Mouse (Mus musculus) hindbrain, postnatal 0 days (tissue): Measurements from ENCODE around the gene Hnrnpl. TPM values are rescaled to one million over a fixed set of nuclear protein-coding genes. Genes with fewer than 3 reads are reported as not detected.
A peak's percentile ranks its signal among the peaks of the same experiment; 100 is the strongest.

Experiments used
- ATAC-seq: fragments of 200-750 bp; cut with Nextera tagmentation; 2 replicates; pipeline ENCODE4 v1.8.0; 2017; ENCODE audit warnings: mild to moderate bottlenecking, moderate TSS enrichment, moderate library complexity
- DNase-seq: peaks from one replicate; pipeline ENCODE4 v3.0.0-alpha.2; 2015; ENCODE audit warnings: low spot score
- H3K27ac ChIP-seq: fragments of 300-500 bp; sonication (generic); 2 replicates; pipeline ENCODE4 v1.5.1; 2014; ENCODE audit warnings: mild to moderate bottlenecking
- H3K27me3 ChIP-seq: fragments of 300-500 bp; sonication (generic); 2 replicates; pipeline ENCODE4 v1.6.1; 2014; ENCODE audit warnings: low read length, mixed read lengths; ENCODE audit not compliant: insufficient read depth
- H3K36me3 ChIP-seq: fragments of 300-500 bp; sonication (generic); 2 replicates; pipeline ENCODE4 v1.6.1; 2014; ENCODE audit warnings: low read length, mixed read lengths; ENCODE audit not compliant: insufficient read depth
- H3K4me1 ChIP-seq: fragments of 300-500 bp; sonication (generic); 2 replicates; pipeline ENCODE4 v1.6.1; 2014; ENCODE audit warnings: antibody characterized with exemption, low read length, mixed read lengths; ENCODE audit not compliant: insufficient read depth
- H3K4me2 ChIP-seq: fragments of 300-500 bp; sonication (generic); 2 replicates; pipeline ENCODE4 v1.6.1; 2014; ENCODE audit warnings: low read depth, mild to moderate bottlenecking, low read length, moderate library complexity, mixed read lengths
- H3K4me3 ChIP-seq: fragments of 300-500 bp; sonication (generic); 2 replicates; pipeline ENCODE4 v1.5.1; 2014; ENCODE audit warnings: low read length
- H3K9ac ChIP-seq: fragments of 300-500 bp; sonication (generic); replicated peaks from 2 replicates; pipeline ENCODE4 v1.6.1; 2014; ENCODE audit warnings: mild to moderate bottlenecking, low read length, moderate library complexity, mixed read lengths
- H3K9me3 ChIP-seq: fragments of 300-500 bp; sonication (generic); 2 replicates; pipeline ENCODE4 v1.6.1; 2016; ENCODE audit warnings: low read length, mixed read lengths
- CTCF ChIP-seq: IDR thresholded peaks from 2 replicates; pipeline ENCODE4 v1.5.1; 2016; ENCODE audit warnings: antibody characterized with exemption, control low read depth, low read depth
- WGBS: fragments of 180-500 bp; shearing (Covaris S2); extraction: QIAGEN DNeasy Blood & Tissue Kit; methylation state at CpG from one replicate; pipeline ENCODE4 v1.1.7; 2014; 5-methylcytosine and 5-hydroxymethylcytosine counted together
- polyA plus RNA-seq: library from polyadenylated mRNA; unstranded; fragments of >200 nt; fragmentation: Nextera tagmentation; extraction: Ambion mirVana; gene quantifications from 2 replicates; pipeline ENCODE4 v1.2.1, GENCODE M21; 2015
- total RNA-seq: library from RNA; depleted of rRNA; stranded (reverse); fragments of >200 nt; gene quantifications from 2 replicates; pipeline ENCODE4 v1.2.3, GENCODE M21; 2014

The Hnrnpl gene
- total and polyA plus RNA-seq, 2 experiments from 2014 or later, result 179 to 233 TPM

- Histone ChIP-seq H3K27me3 (no peaks in the 10 kb centered on the region), H3K9me3 (no peaks in the 10 kb centered on the region), H3K36me3 (no peaks in the 10 kb centered on the region; the same call in 1 of the 2 replicates), H3K4me3 (no peak within 1 kb of the TSS), H3K4me1 (no peaks in the 10 kb centered on the region), H3K9ac (no peak within 1 kb of the TSS), H3K4me2 (no peak within 1 kb of the TSS), H3K27ac (no peak within 1 kb of the TSS)
- 68% methylated on average over 5 of the region's 5 CpGs for WGBS
- TF ChIP-seq CTCF, result no peak
- ATAC-seq, result no peak
- DNase-seq, result no peak
These were observed 19.8 kb upstream of the Hnrnpl start, which contains the start of gene Rinl for GRCm38 (mm10) chr7:28788307-28789195. TSS of gene Rinl (plus strand) at chr7:28788969.

DNA sequence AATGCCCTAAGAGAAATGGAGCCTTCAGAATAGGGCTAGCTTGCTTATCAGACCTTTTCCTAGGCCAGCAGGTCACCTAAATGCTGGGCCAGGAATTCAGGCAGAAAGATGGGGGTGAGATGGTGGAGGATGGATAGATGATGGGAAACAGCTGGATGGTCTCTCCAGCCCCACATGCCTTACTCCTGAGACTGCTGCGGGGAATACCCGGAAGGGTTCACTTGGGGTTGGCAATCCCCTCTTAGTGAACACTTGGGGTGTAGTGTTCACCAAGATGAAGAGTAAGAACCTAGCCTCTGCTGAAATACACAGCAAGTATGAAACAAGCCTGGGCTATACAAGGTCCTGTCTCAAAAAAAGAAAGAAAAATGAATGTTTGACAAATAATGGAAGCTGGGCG lies 19.1 kb upstream of the Hnrnpl start:
- H3K27ac ChIP-seq, result no peak overlapping the region
- H3K27me3 ChIP-seq, result no peaks in the 10 kb centered on the region
- H3K36me3 ChIP-seq, result no peaks in the 10 kb centered on the region; the same call in 1 of the 2 replicates
- 89% methylated on average over 3 of the region's 3 CpGs for WGBS
- H3K4me3 ChIP-seq, result no peak overlapping the region
- DNase-seq (no peak), ATAC-seq (no peak)
- no peak overlapping the region for H3K9ac ChIP-seq
- no peak overlapping the region for H3K4me2 ChIP-seq
- TF ChIP-seq CTCF, result no peak
- H3K9me3 ChIP-seq, result no peaks in the 10 kb centered on the region
- no peaks in the 10 kb centered on the region for H3K4me1 ChIP-seq

- no peak overlapping the region for H3K4me3 ChIP-seq
- no peak for DNase-seq
- no peaks in the 10 kb centered on the region for H3K4me1 ChIP-seq
- H3K36me3 ChIP-seq, result no peaks in the 10 kb centered on the region; the same call in 1 of the 2 replicates
- WGBS, result 49% methylated on average over 8 of the region's 8 CpGs
- no peaks in the 10 kb centered on the region for H3K9me3 ChIP-seq
- no peaks in the 10 kb centered on the region for H3K27me3 ChIP-seq
- ATAC-seq, result peak; percentile 25; the same call in 1 of the 2 replicates
- no peak overlapping the region for H3K9ac ChIP-seq
- H3K4me2 ChIP-seq, result no peak overlapping the region
- peak; percentile 52 for TF ChIP-seq CTCF
- H3K27ac ChIP-seq, result no peak overlapping the region
These were observed 18.1 kb upstream of the Hnrnpl start for GRCm38 (mm10) chr7:28790066-28790806.

DNA sequence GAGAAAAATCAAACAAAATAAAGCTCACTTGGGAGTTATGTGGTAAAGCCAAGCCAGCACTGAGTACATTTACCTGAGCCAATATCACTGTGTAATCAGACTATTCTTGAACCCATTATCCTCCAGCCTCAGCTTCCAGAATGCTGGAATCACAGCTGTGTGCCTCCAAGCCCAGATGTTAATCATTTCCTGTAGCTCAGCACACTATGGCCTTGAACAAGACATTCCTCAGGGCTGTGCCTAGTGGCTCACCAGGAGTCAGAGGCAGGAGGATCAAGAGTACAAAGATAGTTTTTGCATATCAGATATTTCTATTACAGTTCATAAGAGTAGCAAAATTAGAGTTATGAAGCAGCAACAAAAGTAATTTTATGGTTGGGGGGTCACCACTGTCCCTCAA lies 16.6 kb upstream of the Hnrnpl start:
- H3K9me3 ChIP-seq, result no peaks in the 10 kb centered on the region
- no peak for DNase-seq
- TF ChIP-seq CTCF, result no peak
- no peak for ATAC-seq
- no peak overlapping the region for H3K4me3 ChIP-seq
- H3K27me3 ChIP-seq, result no peaks in the 10 kb centered on the region
- H3K4me1 ChIP-seq, result no peaks in the 10 kb centered on the region
- no peak overlapping the region for H3K4me2 ChIP-seq
- H3K36me3 ChIP-seq, result no peaks in the 10 kb centered on the region; the same call in 1 of the 2 replicates
- H3K9ac ChIP-seq, result no peak overlapping the region
- no peak overlapping the region for H3K27ac ChIP-seq

GRCm38 (mm10) chr7:28792391-28793185 lies 15.8 kb upstream of the Hnrnpl start:
- 84% methylated on average over 13 of the region's 14 CpGs for WGBS
- no peak overlapping the region for H3K4me3 ChIP-seq
- H3K9me3 ChIP-seq, result no peaks in the 10 kb centered on the region
- no peak for TF ChIP-seq CTCF
- H3K9ac ChIP-seq, result no peak overlapping the region
- ATAC-seq (no peak), DNase-seq (no peak)
- no peaks in the 10 kb centered on the region for H3K36me3 ChIP-seq
- H3K4me1 ChIP-seq, result no peaks in the 10 kb centered on the region
- H3K4me2 ChIP-seq, result no peak overlapping the region
- no peak overlapping the region for H3K27ac ChIP-seq
- H3K27me3 ChIP-seq, result no peaks in the 10 kb centered on the region

DNA sequence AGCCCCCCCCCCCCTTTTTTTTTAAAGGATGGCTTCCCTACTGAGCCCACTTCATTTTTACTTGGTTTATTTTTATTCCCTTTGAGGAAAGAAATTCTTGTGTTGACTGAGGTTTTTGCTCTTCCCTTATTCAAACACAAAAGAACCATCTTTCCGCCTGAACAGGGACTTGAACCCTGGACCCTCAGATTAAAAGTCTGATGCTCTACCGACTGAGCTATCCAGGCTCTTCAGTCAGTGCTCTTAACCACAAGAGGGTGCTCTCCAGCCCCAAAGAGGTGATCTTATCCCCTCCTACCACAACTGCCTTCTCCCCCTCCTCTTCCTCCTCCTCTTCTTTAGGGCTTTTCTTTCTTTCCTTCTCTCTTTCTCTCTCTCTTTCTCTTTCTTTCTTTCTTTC lies 14.5 kb upstream of the Hnrnpl start:
- no peaks in the 10 kb centered on the region for H3K9me3 ChIP-seq
- no peak for DNase-seq
- no peak overlapping the region for H3K27ac ChIP-seq
- no peaks in the 10 kb centered on the region for H3K36me3 ChIP-seq
- ATAC-seq, result no peak
- no peak overlapping the region for H3K4me3 ChIP-seq
- 35% methylated on average over 2 of the region's 2 CpGs for WGBS
- no peak overlapping the region for H3K4me2 ChIP-seq
- H3K4me1 ChIP-seq, result no peaks in the 10 kb centered on the region
- no peak overlapping the region for H3K9ac ChIP-seq
- no peaks in the 10 kb centered on the region for H3K27me3 ChIP-seq
- peak; percentile 30; the same call in 1 of the 2 replicates for TF ChIP-seq CTCF
